Mouse (Mus musculus) bone marrow macrophage, adult 2 months (primary cell): ENCODE results near the gene Gm21870. TPM values are rescaled to one million over a fixed set of nuclear protein-coding genes. Genes with fewer than 3 reads are reported as not detected.
"Not testable (repeated sequence)": the region's sequence is repeated elsewhere in the genome, so short reads cannot be mapped to it uniquely, and the experiment has no call there.

Experiments
- H3K27ac ChIP-seq: 2 replicates; pipeline ENCODE4 v1.5.1; 2012; ENCODE audit warnings: low read depth, low read length; ENCODE audit not compliant: insufficient read depth
- H3K4me1 ChIP-seq: 2 replicates; pipeline ENCODE4 v1.6.1; 2012; ENCODE audit warnings: low read length; ENCODE audit not compliant: control insufficient read depth, insufficient read depth
- H3K4me3 ChIP-seq: 2 replicates; pipeline ENCODE4 v1.5.1; 2012; ENCODE audit warnings: mild to moderate bottlenecking, low read length, moderate library complexity; ENCODE audit not compliant: insufficient read depth
- polyA plus RNA-seq: library from polyadenylated mRNA; stranded (reverse); fragments of >200 nt; gene quantifications from 2 replicates; pipeline ENCODE4 v1.2.4, GENCODE M21; 2012; ENCODE audit not compliant: missing spikeins, insufficient read depth, insufficient read length

Gm21870 gene
- polyA plus RNA-seq: not detected in 2 replicates

- H3K4me1 ChIP-seq, H3K27ac ChIP-seq, H3K4me3 ChIP-seq: not testable (repeated sequence)
These were observed at the start of gene Gm21870 for GRCm38 (mm10) chrX:33986716-33987115. Gene Gm21870, minus strand, starts transcription at chrX:33986816.

GRCm38 (mm10) chrX:33956440-33956839 lies 30.2 kb downstream of the Gm21870 start, which contains the start of gene Btbd35f6:
Gene Btbd35f6, minus strand, starts transcription at chrX:33956540.
- H3K27ac ChIP-seq, H3K4me1 ChIP-seq, H3K4me3 ChIP-seq: not testable (repeated sequence)

Other genes starting within 250 kb of the Gm21870 start
- not detected in 2 replicates for gene Btbd35f6, start 30.3 kb downstream of the Gm21870 start, polyA plus RNA-seq
- not detected in 2 replicates for gene Btbd35f9, start 174.7 kb upstream of the Gm21870 start, polyA plus RNA-seq